Mouse (Mus musculus) brain, adult 10 weeks (tissue): ENCODE data around the gene Cemip2. TPM values are rescaled to one million over a fixed set of nuclear protein-coding genes. Genes with fewer than 3 reads are reported as not detected.

Experiments
- polyA plus RNA-seq: library from polyadenylated mRNA; stranded (reverse); fragments of 350-450 nt; fragmentation: Illumina TruSeq; extraction: RNeasy Lipid Tissue Mini Kit (QIAGEN cat#74804); gene quantifications from one replicate; pipeline ENCODE4 v1.2.3, GENCODE M21; 2015; ENCODE audit warnings: low read depth, low replicate concordance

The Cemip2 gene
- polyA plus RNA-seq: 4.7 TPM

DNA sequence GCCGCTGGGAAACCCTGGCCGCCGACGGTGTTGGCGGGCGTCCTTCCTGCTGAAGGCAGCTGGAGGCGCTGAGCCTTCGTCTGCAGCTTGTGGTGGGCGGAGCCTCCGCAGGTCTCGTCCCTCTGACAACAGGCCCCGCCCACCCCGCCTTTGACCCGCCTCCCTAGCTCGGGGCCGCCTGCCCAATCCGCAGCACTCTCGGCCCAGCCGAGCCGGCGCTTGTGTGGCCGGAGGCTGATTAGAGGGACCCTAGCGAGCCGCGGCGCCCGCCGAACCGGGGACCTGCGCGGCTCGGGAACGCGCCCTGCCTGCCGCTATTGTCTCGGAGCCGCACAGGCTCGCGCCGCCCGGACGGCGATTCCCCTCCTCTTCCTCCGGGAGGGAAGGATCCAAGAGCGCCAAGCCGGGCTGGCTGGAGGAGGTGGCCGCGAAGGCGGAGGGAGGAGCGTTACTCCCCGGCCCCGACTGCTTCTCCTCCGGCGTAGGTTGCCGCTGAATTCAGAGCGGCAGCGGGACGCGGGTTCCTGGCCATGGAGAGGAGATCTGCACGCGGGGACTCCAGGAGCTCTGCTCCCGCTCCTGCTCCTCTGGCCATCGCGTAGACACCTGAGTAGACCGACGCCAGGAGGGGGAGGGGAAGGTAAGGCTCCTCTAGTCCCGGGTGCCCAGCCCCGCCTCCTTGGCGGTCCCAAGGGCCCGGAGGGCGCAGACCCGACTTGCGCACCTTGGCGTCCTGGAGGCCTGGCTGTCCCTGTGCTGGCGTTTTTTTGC lies at the start of gene Cemip2:
TSS of gene Cemip2 (plus strand) at position 196 of the 771 bp plus-strand sequence.

Other genes with a start within 250 kb of the Cemip2 start
- gene 1110059E24Rik, start 125.4 kb upstream of the Cemip2 start, polyA plus RNA-seq: 45.9 TPM
- gene Abhd17b, start 125.2 kb upstream of the Cemip2 start, polyA plus RNA-seq: 49.3 TPM